Mouse (Mus musculus): Measurements from ENCODE around the gene Nrxn1.

DNA sequence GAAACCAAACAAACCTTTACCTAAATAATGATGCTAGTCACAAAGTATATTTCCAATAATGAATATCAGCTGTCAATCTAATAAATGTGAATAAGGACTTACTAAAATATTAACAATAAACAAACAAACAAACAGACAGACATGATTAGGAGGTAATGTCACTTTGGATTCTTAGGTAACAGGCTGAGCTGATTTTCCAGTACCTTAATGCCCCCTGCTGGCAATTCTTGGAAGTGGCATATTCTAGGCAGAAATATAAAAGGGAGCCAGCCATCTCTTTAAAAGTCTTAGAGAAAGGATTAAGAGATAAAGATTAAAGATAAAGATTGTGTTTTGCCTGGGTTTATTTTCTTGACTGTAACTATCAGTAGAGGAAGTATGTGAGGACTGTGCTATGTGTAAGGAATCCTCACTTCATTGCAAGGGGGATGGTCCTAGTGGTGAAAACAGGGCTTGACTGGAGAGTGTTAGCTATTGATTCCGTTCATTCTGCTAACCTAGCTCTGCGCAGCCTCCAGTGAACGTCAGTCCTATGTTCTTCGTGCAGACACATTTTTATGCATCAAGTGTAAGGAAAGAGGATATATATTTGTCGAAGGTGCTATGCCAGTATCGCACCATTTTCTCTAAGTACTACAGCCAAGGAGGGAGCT lies 591.7 kb downstream of the Nrxn1 start:
- TF ChIP-seq TAL1 (IDR thresholded peaks at IDR 0.05; ENCODE audit: low read length) (no peak), GATA1 (IDR thresholded peaks at IDR 0.05; ENCODE audit: low read length) (no peak)

Measured in erythroblast, embryonic 14.5 days (primary cell).